Mouse (Mus musculus): Measurements from ENCODE around the gene Olfr920. TPM values are rescaled to one million over a fixed set of nuclear protein-coding genes. Genes with fewer than 3 reads are reported as not detected.

Olfr920 gene
- polyA plus RNA-seq (2015; fragmentation: Nextera tagmentation; extraction: Ambion mirVana), result 0.05 and 0.08 TPM in 2 replicates

DNA sequence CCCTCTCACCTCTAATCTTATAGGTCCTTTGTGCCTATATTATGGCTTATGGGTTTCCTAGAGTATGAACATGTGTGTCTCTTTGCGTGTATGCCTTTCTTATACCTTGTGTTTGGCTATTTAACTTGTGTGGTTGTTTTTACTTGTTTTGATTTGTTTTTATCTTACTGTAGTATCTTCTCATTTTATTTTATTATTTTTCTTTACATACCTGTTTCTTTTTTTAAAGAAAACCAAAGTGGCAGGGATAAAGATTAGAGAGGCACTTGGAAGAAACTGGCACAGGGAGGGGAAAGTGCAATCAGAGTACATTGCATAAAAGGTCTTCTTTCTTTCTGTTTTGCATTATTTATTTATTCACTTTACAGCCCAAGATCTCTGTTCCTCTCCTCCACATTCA is at the start of gene Olfr920:
Gene Olfr920 (plus strand): TSS at position 301 of the 400 bp plus-strand sequence.
- H3K4me2 ChIP-seq (ENCODE audit: low read length), result no peak within 1 kb of the TSS
- H3K9me3 ChIP-seq (replicated peaks; ENCODE audit: low read length), result no peaks in the 10 kb centered on the region
- DNase-seq (ENCODE audit: low spot score) (no peak), ATAC-seq (replicated peaks; ENCODE audit: low FRiP score, low read depth) (no peak)
- no peak for TF ChIP-seq CTCF (IDR thresholded peaks at IDR 0.05; ENCODE audit: low read depth)
- no peaks in the 10 kb centered on the region for H3K36me3 ChIP-seq (ENCODE audit: insufficient read depth, low read length)
- H3K4me3 ChIP-seq (replicated peaks; ENCODE audit: low read depth, low read length), result no peak within 1 kb of the TSS
- H3K27ac ChIP-seq, result no peak within 1 kb of the TSS
- H3K27me3 ChIP-seq (ENCODE audit: insufficient read depth, low read length), result no peaks in the 10 kb centered on the region
- H3K9ac ChIP-seq (ENCODE audit: low read depth, low read length), result no peak within 1 kb of the TSS
- no peaks in the 10 kb centered on the region for H3K4me1 ChIP-seq (replicated peaks; ENCODE audit: insufficient read depth, low read length)
- WGBS, result 97% methylated on average over 1 of the region's 1 CpGs

- no peaks in the 10 kb centered on the region for H3K27me3 ChIP-seq (ENCODE audit: insufficient read depth, low read length)
- H3K9ac ChIP-seq (ENCODE audit: low read depth, low read length), result peak within 1 kb of the TSS; percentile 62
- peaks cover 6% of the 10 kb centered on the region; the same call in 1 of the 2 replicates for H3K4me1 ChIP-seq (replicated peaks; ENCODE audit: insufficient read depth, low read length)
- DNase-seq (ENCODE audit: low spot score), result peak; percentile 97
- H3K27ac ChIP-seq, result peak within 1 kb of the TSS; percentile 89
- peak within 1 kb of the TSS; percentile 76 for H3K4me3 ChIP-seq (replicated peaks; ENCODE audit: low read depth, low read length)
- under 1% methylated on average over 4 of the region's 4 CpGs for WGBS
- peak within 1 kb of the TSS; percentile 71 for H3K4me2 ChIP-seq (ENCODE audit: low read length)
- peak; percentile 79 for ATAC-seq (replicated peaks; ENCODE audit: low FRiP score, low read depth)
- 0 out of 2 replicates have a peak, but pooled peaks cover 3% of the 10 kb centered on the region for H3K36me3 ChIP-seq (ENCODE audit: insufficient read depth, low read length)
- no peaks in the 10 kb centered on the region for H3K9me3 ChIP-seq (replicated peaks; ENCODE audit: low read length)
- no peak for TF ChIP-seq CTCF (IDR thresholded peaks at IDR 0.05; ENCODE audit: low read depth)
Observed at GRCm38 (mm10) chr9:38718102-38718501, 34.0 kb upstream of the Olfr920 start, which contains the start of gene Vwa5a. Vwa5a (plus strand) TSS chr9:38718268.

- 0 out of 2 replicates have a peak, but pooled peaks cover 5% of the 10 kb centered on the region for H3K36me3 ChIP-seq (ENCODE audit: insufficient read depth, low read length)
- 2% methylated on average over 3 of the region's 3 CpGs for whole genome bisulfite sequencing
- H3K4me1 ChIP-seq (replicated peaks; ENCODE audit: insufficient read depth, low read length), result peaks cover 6% of the 10 kb centered on the region; the same call in 1 of the 2 replicates
- H3K4me3 ChIP-seq (replicated peaks; ENCODE audit: low read depth, low read length), result peak overlapping the region; percentile 76
- no peak for TF ChIP-seq CTCF (IDR thresholded peaks at IDR 0.05; ENCODE audit: low read depth)
- peak overlapping the region; percentile 62 for H3K9ac ChIP-seq (ENCODE audit: low read depth, low read length)
- H3K27ac ChIP-seq, result peak overlapping the region; percentile 89
- ATAC-seq (replicated peaks; ENCODE audit: low FRiP score, low read depth) (peak; percentile 83), DNase-seq (ENCODE audit: low spot score) (peak; percentile 59)
- peak overlapping the region; percentile 71 for H3K4me2 ChIP-seq (ENCODE audit: low read length)
- no peaks in the 10 kb centered on the region for H3K9me3 ChIP-seq (replicated peaks; ENCODE audit: low read length)
- no peaks in the 10 kb centered on the region for H3K27me3 ChIP-seq (ENCODE audit: insufficient read depth, low read length)
Observed at GRCm38 (mm10) chr9:38718927-38719441, 33.1 kb upstream of the Olfr920 start.

DNA sequence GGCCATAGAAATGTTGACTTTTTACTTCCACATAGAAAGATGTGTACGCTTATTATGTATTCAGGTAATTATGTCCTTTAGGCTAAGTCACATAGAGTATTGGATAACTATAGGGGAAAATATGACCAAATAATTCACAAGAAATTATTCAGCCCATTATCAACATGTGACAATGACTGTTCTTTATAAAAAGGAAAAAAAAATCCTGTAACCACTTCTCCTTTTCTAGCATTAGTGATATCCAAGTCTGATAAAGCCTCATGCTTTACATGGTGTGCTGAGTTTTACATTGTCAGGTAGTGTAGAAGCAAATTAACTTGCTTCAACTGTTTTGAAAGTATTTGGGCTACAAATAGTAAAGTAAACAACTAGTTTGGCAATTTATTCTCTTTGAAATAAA is 28.1 kb upstream of the Olfr920 start:
- WGBS, result 97% methylated on average over 1 of the region's 1 CpGs
- peaks cover 31% of the 10 kb centered on the region for H3K36me3 ChIP-seq (ENCODE audit: insufficient read depth, low read length)
- H3K4me2 ChIP-seq (ENCODE audit: low read length), result no peak overlapping the region
- no peaks in the 10 kb centered on the region for H3K9me3 ChIP-seq (replicated peaks; ENCODE audit: low read length)
- H3K4me3 ChIP-seq (replicated peaks; ENCODE audit: low read depth, low read length), result no peak overlapping the region
- H3K27ac ChIP-seq, result no peak overlapping the region
- ATAC-seq (replicated peaks; ENCODE audit: low FRiP score, low read depth) (no peak), DNase-seq (ENCODE audit: low spot score) (no peak)
- no peak overlapping the region for H3K9ac ChIP-seq (ENCODE audit: low read depth, low read length)
- H3K4me1 ChIP-seq (replicated peaks; ENCODE audit: insufficient read depth, low read length), result peaks cover 6% of the 10 kb centered on the region; the same call in 1 of the 2 replicates
- no peak for TF ChIP-seq CTCF (IDR thresholded peaks at IDR 0.05; ENCODE audit: low read depth)
- no peaks in the 10 kb centered on the region for H3K27me3 ChIP-seq (ENCODE audit: insufficient read depth, low read length)

DNA sequence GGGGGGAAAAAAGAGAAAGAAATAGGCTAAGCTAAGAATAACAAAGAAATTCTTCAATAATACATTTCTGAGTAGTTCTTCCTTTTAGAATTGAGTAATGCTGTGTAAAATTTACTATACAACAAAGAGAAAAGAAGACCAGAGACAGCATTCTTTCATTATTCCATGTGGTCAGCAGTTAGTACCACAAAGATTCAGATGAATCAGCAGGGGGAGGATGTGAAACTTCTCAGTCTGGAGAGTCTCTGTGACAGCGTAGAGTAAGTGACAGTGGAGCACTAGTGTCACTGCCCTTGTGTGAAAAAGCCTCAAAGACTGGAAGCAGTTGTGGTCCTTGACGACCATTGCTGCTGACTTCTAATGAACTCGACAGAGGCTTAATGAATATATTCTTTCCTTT is 23.9 kb upstream of the Olfr920 start:
- 62% methylated on average over 3 of the region's 3 CpGs for WGBS
- H3K27me3 ChIP-seq (ENCODE audit: insufficient read depth, low read length), result no peaks in the 10 kb centered on the region
- H3K9me3 ChIP-seq (replicated peaks; ENCODE audit: low read length), result no peaks in the 10 kb centered on the region
- no peak overlapping the region for H3K4me2 ChIP-seq (ENCODE audit: low read length)
- H3K36me3 ChIP-seq (ENCODE audit: insufficient read depth, low read length), result peaks cover 30% of the 10 kb centered on the region
- DNase-seq (ENCODE audit: low spot score) (no peak), ATAC-seq (replicated peaks; ENCODE audit: low FRiP score, low read depth) (no peak)
- no peak overlapping the region for H3K4me3 ChIP-seq (replicated peaks; ENCODE audit: low read depth, low read length)
- no peak overlapping the region for H3K9ac ChIP-seq (ENCODE audit: low read depth, low read length)
- H3K4me1 ChIP-seq (replicated peaks; ENCODE audit: insufficient read depth, low read length), result no peaks in the 10 kb centered on the region
- no peak for TF ChIP-seq CTCF (IDR thresholded peaks at IDR 0.05; ENCODE audit: low read depth)
- H3K27ac ChIP-seq, result no peak overlapping the region

GRCm38 (mm10) chr9:38741408-38741807 is 10.7 kb upstream of the Olfr920 start:
- H3K27me3 ChIP-seq (ENCODE audit: insufficient read depth, low read length), result no peaks in the 10 kb centered on the region
- DNase-seq (ENCODE audit: low spot score) (no peak), ATAC-seq (replicated peaks; ENCODE audit: low FRiP score, low read depth) (no peak)
- no peak overlapping the region for H3K9ac ChIP-seq (ENCODE audit: low read depth, low read length)
- H3K4me3 ChIP-seq (replicated peaks; ENCODE audit: low read depth, low read length), result no peak overlapping the region
- 88% methylated on average over 1 of the region's 1 CpGs for WGBS
- H3K27ac ChIP-seq, result no peak overlapping the region
- H3K4me1 ChIP-seq (replicated peaks; ENCODE audit: insufficient read depth, low read length), result no peaks in the 10 kb centered on the region
- H3K4me2 ChIP-seq (ENCODE audit: low read length), result no peak overlapping the region
- no peaks in the 10 kb centered on the region for H3K9me3 ChIP-seq (replicated peaks; ENCODE audit: low read length)
- peaks cover 15% of the 10 kb centered on the region; the same call in 1 of the 2 replicates for H3K36me3 ChIP-seq (ENCODE audit: insufficient read depth, low read length)
- no peak for TF ChIP-seq CTCF (IDR thresholded peaks at IDR 0.05; ENCODE audit: low read depth)
